In the genomic region with DNA sequence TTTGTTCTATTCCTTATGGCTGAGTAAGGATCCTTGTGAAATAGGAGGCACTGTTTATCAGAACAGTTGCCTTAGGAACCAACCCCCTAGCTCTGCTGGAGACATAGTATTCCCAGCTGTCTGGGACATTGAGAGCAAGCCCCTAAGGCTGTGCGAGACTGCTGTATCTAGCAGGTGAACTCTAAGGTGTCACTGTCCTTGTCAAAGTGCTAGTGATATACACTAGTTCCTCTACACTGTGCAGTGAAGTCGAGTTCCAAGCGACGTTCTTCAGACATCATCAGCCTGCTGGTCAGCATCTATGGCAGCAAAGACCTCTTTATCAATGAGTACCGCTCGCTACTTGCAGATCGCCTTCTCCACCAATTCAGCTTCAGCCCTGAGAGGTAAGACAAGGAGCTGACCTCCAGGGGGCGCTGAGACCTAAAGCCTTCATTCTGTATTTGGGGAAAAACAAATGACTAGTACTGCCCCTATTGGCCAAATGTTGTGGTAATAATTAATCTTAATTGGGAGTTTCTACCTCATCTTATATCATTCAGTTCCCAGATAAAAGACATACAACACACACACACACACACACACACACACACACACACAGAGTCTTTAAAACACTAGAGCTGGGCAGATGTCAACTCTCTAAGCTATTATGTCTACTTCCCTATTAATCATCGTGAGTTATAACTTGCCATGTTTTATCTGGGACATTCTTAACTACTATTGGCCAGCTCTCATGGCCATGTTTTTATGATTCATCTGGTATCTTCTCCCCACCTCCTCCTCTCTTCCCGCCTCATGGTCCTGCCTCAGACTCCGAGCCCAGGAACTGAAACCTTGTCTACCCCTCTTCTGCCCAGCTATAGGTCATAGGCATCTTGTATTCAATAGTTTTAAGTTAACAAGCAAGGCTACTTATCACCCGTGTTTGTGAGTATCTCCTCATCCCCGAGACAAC, we compare ENCODE assay signal across 9 mouse cellular contexts. TPM values are rescaled to one million over a fixed set of nuclear protein-coding genes. Genes with fewer than 3 reads are reported as not detected.
DNase-seq lines count a peak whose midpoint lies in the region; ATAC-seq and TF ChIP-seq lines count a peak whose summit lies in the region.
"Had no signal": no experiment of that assay in that cellular context is flagged by ENCODE, and none has a peak within 500 bp of the region (broad histone marks: within the 10 kb centered on the region; RNA-seq: fewer than 3 reads in every experiment).

No protein-coding gene starts in this region.

- peak; percentile 75 for DNase-seq in right cerebral cortex, adult 18-20 months
- DNase-seq in right cerebral cortex, postnatal 25 days: no peak
- peak; percentile 94 for DNase-seq in c-Kit-positive CD71-negative TER-119-negative erythroid progenitor cells, embryonic 14.5 days (ENCODE audit: low read depth)
- DNase-seq in fibroblast of lung, adult 2 months (ENCODE audit: low read depth): peak; percentile 67
- DNase-seq in liver, adult 2 months (ENCODE audit: extremely low read depth, low read depth, low spot score): peak; percentile 68
- DNase-seq in monocyte, adult 2 months (ENCODE audit: low read depth in 1 of 2, low spot score in 2 of 2): peak; percentile 65 to 75
- peak; percentile 54 to 78 for DNase-seq in thymus, postnatal 10 days (ENCODE audit: low spot score in 2 of 2)

- no peak for TF ChIP-seq POLR2A in liver, adult 2 months (IDR thresholded peaks at IDR 0.05; ENCODE audit: extremely low read depth, insufficient read depth, low read length)

- no peaks in the 10 kb centered on the region for H3K27me3 ChIP-seq in liver, adult 2 months (ENCODE audit: control insufficient read depth, insufficient read depth, low read length)

- H3K9ac ChIP-seq in liver, adult 2 months (ENCODE audit: low read depth, low read length): no peak overlapping the region

- H3K79me2 ChIP-seq in liver, adult 2 months (ENCODE audit: control insufficient read depth, insufficient read depth, low read length): no peaks in the 10 kb centered on the region

- WGBS in liver, adult 2 months: 69% methylated on average over 13 of the region's 13 CpGs

- H3K4me3 ChIP-seq in liver, adult 2 months (ENCODE audit: insufficient read depth, low read depth, low read length): no peak overlapping the region

- H3K36me3 ChIP-seq in liver, adult 2 months (ENCODE audit: control insufficient read depth, insufficient read depth, low read length): peaks cover 20% of the 10 kb centered on the region; the same call in 1 of the 2 replicates

- peak; percentile 75 for TF ChIP-seq CTCF in liver, adult 2 months (IDR thresholded peaks at IDR 0.05; ENCODE audit: low read depth, low read length)

- no peak overlapping the region for H3K27ac ChIP-seq in liver, adult 2 months (replicated peaks; ENCODE audit: insufficient read depth, low read depth, low read length)

- no peaks in the 10 kb centered on the region for H3K4me1 ChIP-seq in liver, adult 2 months (ENCODE audit: control insufficient read depth, insufficient read depth, low read length)

- ATAC-seq in inflammation-experienced regulatory T-cells, adult 6 months: peak; percentile 61

RNA-seq across cellular contexts. Expression of a gene that starts 6.9 kb away (rescaled TPM):
- 10 to 100 TPM; 29.3 to 44.6 (median 39.2) TPM for polyA plus RNA-seq in inflammation-experienced regulatory T-cells, adult 6 months (2017; shearing (Covaris generic))
- total RNA-seq in liver, adult 2 months (2014; rRNA removed): 24.0 and 24.6 TPM in 2 replicates
- 45.8 and 52.1 TPM in 2 replicates for polyA plus RNA-seq in liver, adult 2 months (2012; rRNA removed)

RNA-seq across cellular contexts. Expression of a gene that starts 7.0 kb away (rescaled TPM):
- 100 to 1,000 TPM; 111 to 156 (median 121) TPM for polyA plus RNA-seq in inflammation-experienced regulatory T-cells, adult 6 months (2017; shearing (Covaris generic))
- total RNA-seq in liver, adult 2 months (2014; rRNA removed): 12.7 and 17.6 TPM in 2 replicates
- polyA plus RNA-seq in liver, adult 2 months (2012; rRNA removed): 23.0 and 25.5 TPM in 2 replicates

RNA-seq across cellular contexts. Expression of a gene that starts 8.7 kb away (rescaled TPM):
- not detected for polyA plus RNA-seq in inflammation-experienced regulatory T-cells, adult 6 months (2017; shearing (Covaris generic))
- not detected in 2 replicates for total RNA-seq in liver, adult 2 months (2014; rRNA removed)
- polyA plus RNA-seq in liver, adult 2 months (2012; rRNA removed): not detected in 2 replicates
- polyA plus RNA-seq: frontal cortex, adult 2 months had no signal

RNA-seq across cellular contexts. Expression of a gene that starts 10.5 kb away (rescaled TPM):
- polyA plus RNA-seq in inflammation-experienced regulatory T-cells, adult 6 months (2017; shearing (Covaris generic)): not detected
- not detected in 2 replicates for total RNA-seq in liver, adult 2 months (2014; rRNA removed)
- polyA plus RNA-seq in liver, adult 2 months (2012; rRNA removed): 0.07 and 0.10 TPM in 2 replicates
- polyA plus RNA-seq: frontal cortex, adult 2 months had no signal

RNA-seq across cellular contexts. Expression of a gene that starts 16.8 kb away (rescaled TPM):
- polyA plus RNA-seq in inflammation-experienced regulatory T-cells, adult 6 months (2017; shearing (Covaris generic)): 1 to 10 TPM; 3.4 to 4.7 (median 3.9) TPM
- total RNA-seq in liver, adult 2 months (2014; rRNA removed): 0.55 and 2.6 TPM in 2 replicates
- polyA plus RNA-seq in liver, adult 2 months (2012; rRNA removed): 4.2 and 4.3 TPM in 2 replicates
